Mouse (Mus musculus) midbrain, embryonic 14.5 days (tissue): ENCODE measurements around the gene Slc22a6. TPM values are rescaled to one million over a fixed set of nuclear protein-coding genes. Genes with fewer than 3 reads are reported as not detected.

Experiments
- ATAC-seq: fragments of 200-750 bp; cut with Nextera tagmentation; 2 replicates; pipeline ENCODE4 v1.8.0; 2017; ENCODE audit warnings: moderate number of reproducible peaks, moderate library complexity; ENCODE audit not compliant: low FRiP score, low TSS enrichment
- DNase-seq: peaks from one replicate; pipeline ENCODE4 v3.0.0-alpha.2; 2015
- H3K27ac ChIP-seq: fragments of 300-500 bp; sonication (generic); replicated peaks from 2 replicates; pipeline ENCODE4 v1.5.1; 2014; ENCODE audit warnings: mild to moderate bottlenecking, low read depth, low read length, moderate library complexity
- H3K27me3 ChIP-seq: fragments of 300-500 bp; sonication (generic); 2 replicates; pipeline ENCODE4 v1.6.1; 2014; ENCODE audit warnings: low read length, control low read depth, mixed read lengths; ENCODE audit not compliant: control insufficient read depth, insufficient read depth
- H3K36me3 ChIP-seq: fragments of 300-500 bp; sonication (generic); 2 replicates; pipeline ENCODE4 v1.6.1; 2014; ENCODE audit warnings: low read length, control low read depth; ENCODE audit not compliant: control insufficient read depth, insufficient read depth
- H3K4me1 ChIP-seq: fragments of 300-500 bp; sonication (generic); 2 replicates; pipeline ENCODE4 v1.6.1; 2014; ENCODE audit warnings: mild to moderate bottlenecking, antibody characterized with exemption, low read length, control low read depth; ENCODE audit not compliant: control insufficient read depth, insufficient read depth
- H3K4me2 ChIP-seq: fragments of 300-500 bp; sonication (generic); 2 replicates; pipeline ENCODE4 v1.6.1; 2014; ENCODE audit warnings: mild to moderate bottlenecking, low read length, moderate library complexity
- H3K4me3 ChIP-seq: fragments of 300-500 bp; sonication (generic); replicated peaks from 2 replicates; pipeline ENCODE4 v1.5.1; 2014; ENCODE audit warnings: low read depth, low read length
- H3K9ac ChIP-seq: fragments of 300-500 bp; sonication (generic); replicated peaks from 2 replicates; pipeline ENCODE4 v1.6.1; 2014; ENCODE audit warnings: mild to moderate bottlenecking, low read length, moderate library complexity
- H3K9me3 ChIP-seq: fragments of 300-500 bp; sonication (generic); 2 replicates; pipeline ENCODE4 v1.6.1; 2016; ENCODE audit warnings: low read length, control low read depth, mixed read lengths; ENCODE audit not compliant: control insufficient read depth
- WGBS: fragments of 180-500 bp; shearing (Covaris S2); extraction: QIAGEN DNeasy Blood & Tissue Kit; methylation state at CpG from one replicate; pipeline ENCODE4 v1.1.7; 2014; 5-methylcytosine and 5-hydroxymethylcytosine counted together
- polyA plus RNA-seq: library from polyadenylated mRNA; unstranded; fragments of >200 nt; fragmentation: Nextera tagmentation; extraction: Ambion mirVana; gene quantifications from 2 replicates; pipeline ENCODE4 v1.2.1, GENCODE M21; 2014

Slc22a6 gene
- polyA plus RNA-seq, 1 experiment from 2014 or later: 8.0 TPM

DNA sequence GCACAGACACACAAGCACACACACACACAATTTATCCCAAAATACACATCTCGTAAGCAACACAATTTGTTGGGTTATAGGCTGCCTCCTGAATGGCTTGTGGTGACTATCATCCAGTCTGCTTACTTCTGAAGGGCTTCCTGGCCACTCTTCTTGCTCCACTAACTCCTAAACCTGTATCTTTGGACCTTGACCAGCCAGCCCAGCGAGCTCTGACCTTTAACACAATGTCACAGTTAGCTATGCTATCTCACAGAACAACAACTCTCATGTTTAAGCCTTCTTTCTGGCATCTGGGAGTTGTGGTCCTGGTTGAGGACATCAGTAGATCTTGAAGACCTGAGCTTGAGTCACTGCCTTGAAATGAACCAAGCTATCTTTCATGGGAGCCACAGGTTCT lies 18.6 kb upstream of the Slc22a6 start:
- DNase-seq (no peak), ATAC-seq (no peak)
- Histone ChIP-seq H3K4me1 (peaks cover 4% of the 10 kb centered on the region; the same call in 1 of the 2 replicates), H3K27me3 (no peaks in the 10 kb centered on the region), H3K9ac (no peak overlapping the region), H3K4me3 (no peak overlapping the region), H3K4me2 (no peak overlapping the region), H3K9me3 (no peaks in the 10 kb centered on the region), H3K27ac (no peak overlapping the region), H3K36me3 (no peaks in the 10 kb centered on the region)
- 79% methylated on average over 2 of the region's 2 CpGs for WGBS

DNA sequence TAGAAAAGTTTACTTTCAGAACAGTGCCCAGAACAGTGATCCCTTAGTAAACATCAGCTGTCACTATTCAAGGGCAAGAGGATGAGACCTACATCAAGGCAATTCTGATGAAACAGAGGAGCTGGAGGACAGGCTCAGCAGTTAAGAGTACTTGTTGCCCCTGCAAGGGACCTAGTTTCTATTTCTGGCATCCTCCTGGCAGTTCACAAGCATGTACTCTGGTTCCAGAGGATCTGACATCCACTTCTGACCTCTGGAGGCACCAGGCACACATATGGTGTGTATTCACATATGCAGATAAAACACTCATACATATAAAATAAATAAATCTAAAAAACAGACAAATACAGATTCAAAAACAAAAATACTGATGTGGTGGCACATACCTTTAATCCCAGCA lies 15.9 kb upstream of the Slc22a6 start:
- Histone ChIP-seq H3K4me3 (no peak overlapping the region), H3K36me3 (no peaks in the 10 kb centered on the region), H3K4me2 (no peak overlapping the region), H3K4me1 (no peaks in the 10 kb centered on the region), H3K9me3 (no peaks in the 10 kb centered on the region), H3K27ac (no peak overlapping the region), H3K27me3 (no peaks in the 10 kb centered on the region), H3K9ac (no peak overlapping the region)
- DNase-seq (no peak), ATAC-seq (no peak)

GRCm38 (mm10) chr19:8602914-8603313 lies 14.9 kb upstream of the Slc22a6 start:
- Histone ChIP-seq H3K9me3 (no peaks in the 10 kb centered on the region), H3K36me3 (no peaks in the 10 kb centered on the region), H3K4me1 (no peaks in the 10 kb centered on the region), H3K9ac (no peak overlapping the region), H3K4me3 (no peak overlapping the region), H3K27me3 (no peaks in the 10 kb centered on the region), H3K4me2 (no peak overlapping the region), H3K27ac (no peak overlapping the region)
- WGBS: 58% methylated on average over 3 of the region's 3 CpGs
- DNase-seq (no peak), ATAC-seq (no peak)

GRCm38 (mm10) chr19:8604536-8605240 lies 13.2 kb upstream of the Slc22a6 start:
- H3K9me3 ChIP-seq: no peaks in the 10 kb centered on the region
- H3K27ac ChIP-seq: no peak overlapping the region
- DNase-seq (no peak), ATAC-seq (no peak)
- H3K4me3 ChIP-seq: no peak overlapping the region
- H3K4me2 ChIP-seq: no peak overlapping the region
- no peaks in the 10 kb centered on the region for H3K36me3 ChIP-seq
- WGBS: 94% methylated on average over 8 of the region's 8 CpGs
- H3K27me3 ChIP-seq: no peaks in the 10 kb centered on the region
- H3K9ac ChIP-seq: no peak overlapping the region
- H3K4me1 ChIP-seq: no peaks in the 10 kb centered on the region

GRCm38 (mm10) chr19:8605241-8605558 lies 12.6 kb upstream of the Slc22a6 start:
- 91% methylated on average over 3 of the region's 3 CpGs for WGBS
- Histone ChIP-seq H3K27me3 (no peaks in the 10 kb centered on the region), H3K4me2 (no peak overlapping the region), H3K4me3 (no peak overlapping the region), H3K9me3 (no peaks in the 10 kb centered on the region), H3K4me1 (no peaks in the 10 kb centered on the region), H3K36me3 (no peaks in the 10 kb centered on the region), H3K27ac (no peak overlapping the region), H3K9ac (no peak overlapping the region)
- no peak for ATAC-seq
- DNase-seq: no peak

- DNase-seq: no peak
- H3K9me3 ChIP-seq: no peaks in the 10 kb centered on the region
- H3K27ac ChIP-seq: no peak overlapping the region
- H3K36me3 ChIP-seq: no peaks in the 10 kb centered on the region
- WGBS: 87% methylated on average over 8 of the region's 8 CpGs
- H3K27me3 ChIP-seq: no peaks in the 10 kb centered on the region
- no peak overlapping the region for H3K9ac ChIP-seq
- ATAC-seq: no peak
- no peaks in the 10 kb centered on the region for H3K4me1 ChIP-seq
- no peak overlapping the region for H3K4me2 ChIP-seq
- no peak overlapping the region for H3K4me3 ChIP-seq
Observed at GRCm38 (mm10) chr19:8611358-8612123, 6.3 kb upstream of the Slc22a6 start.

DNA sequence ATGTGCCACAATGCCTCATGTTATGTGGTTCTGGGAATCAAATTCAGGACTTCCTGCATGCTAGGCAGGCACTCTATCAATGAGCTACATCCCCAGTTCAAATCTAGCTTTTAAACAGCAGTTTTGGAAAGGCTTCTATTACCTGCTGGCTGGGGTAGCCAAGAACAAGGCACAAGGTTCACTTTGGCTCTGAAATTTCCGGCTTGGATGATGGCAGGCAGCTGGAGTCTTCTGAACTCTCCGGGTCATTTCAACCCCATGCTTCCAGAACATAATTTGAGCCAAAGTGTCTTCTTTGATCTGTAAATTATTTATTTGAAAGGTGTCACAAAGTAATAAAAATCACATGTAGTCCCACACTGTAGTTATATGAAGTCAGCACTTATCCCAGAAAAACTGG lies 4.7 kb upstream of the Slc22a6 start:
- H3K27me3 ChIP-seq: no peaks in the 10 kb centered on the region
- no peaks in the 10 kb centered on the region for H3K9me3 ChIP-seq
- ATAC-seq (no peak), DNase-seq (no peak)
- no peak overlapping the region for H3K9ac ChIP-seq
- no peak overlapping the region for H3K4me2 ChIP-seq
- no peaks in the 10 kb centered on the region for H3K4me1 ChIP-seq
- H3K36me3 ChIP-seq: no peaks in the 10 kb centered on the region
- 88% methylated on average over 2 of the region's 2 CpGs for WGBS
- no peak overlapping the region for H3K27ac ChIP-seq
- no peak overlapping the region for H3K4me3 ChIP-seq

DNA sequence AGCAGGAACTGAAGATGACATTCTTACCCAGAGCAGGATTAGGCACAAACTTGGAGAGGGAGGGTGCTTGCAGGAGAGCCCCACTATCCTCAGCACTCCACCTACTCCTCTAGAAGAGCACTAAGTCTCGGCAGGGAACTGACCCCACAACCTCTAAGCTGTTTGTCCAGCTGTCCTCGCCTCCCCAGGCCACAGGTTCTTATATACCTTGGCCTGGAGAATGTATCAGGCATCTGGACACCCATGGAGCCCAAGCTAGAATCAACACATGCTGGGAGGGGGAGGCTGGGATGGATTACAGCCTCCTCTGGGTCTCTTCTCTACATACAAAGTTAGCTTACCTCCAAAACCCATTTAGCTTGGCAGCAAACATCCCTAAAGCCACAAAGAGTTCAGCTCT lies 3.5 kb upstream of the Slc22a6 start:
- Histone ChIP-seq H3K36me3 (no peaks in the 10 kb centered on the region), H3K4me3 (no peak overlapping the region)

GRCm38 (mm10) chr19:8616314-8616713 lies 1.5 kb upstream of the Slc22a6 start:
- WGBS: 74% methylated on average over 4 of the region's 4 CpGs

More for the DNA sequence above, 3.5 kb upstream of the Slc22a6 start:
- Histone ChIP-seq H3K4me1 (no peaks in the 10 kb centered on the region), H3K9ac (no peak overlapping the region), H3K27me3 (no peaks in the 10 kb centered on the region), H3K9me3 (no peaks in the 10 kb centered on the region), H3K27ac (no peak overlapping the region), H3K4me2 (no peak overlapping the region)
- DNase-seq: no peak
- no peak for ATAC-seq
- WGBS: 56% methylated on average over 2 of the region's 2 CpGs

More at GRCm38 (mm10) chr19:8616314-8616713, 1.5 kb upstream of the Slc22a6 start:
- Histone ChIP-seq H3K27me3 (no peaks in the 10 kb centered on the region), H3K4me1 (no peaks in the 10 kb centered on the region), H3K4me3 (no peak overlapping the region), H3K9me3 (no peaks in the 10 kb centered on the region), H3K27ac (no peak overlapping the region), H3K4me2 (no peak overlapping the region), H3K36me3 (no peaks in the 10 kb centered on the region), H3K9ac (no peak overlapping the region)
- no peak for ATAC-seq
- no peak for DNase-seq
